Mouse (Mus musculus): ENCODE measurements at regions not wholly inside any gene's neighbourhood (a gene's known extent, or its start where the extent isn't known, plus 50 kb on each side); places are given as distances from the start of the nearest gene placed in this dataset.

- TF ChIP-seq ZNF384 (IDR thresholded peaks at IDR 0.05; ENCODE audit: low read depth, low read length) (no peak), MAFK (IDR thresholded peaks at IDR 0.05; ENCODE audit: insufficient read depth, low read depth, low read length) (no peak), CHD2 (IDR thresholded peaks at IDR 0.05; ENCODE audit: low read depth, low read length) (no peak), HCFC1 (IDR thresholded peaks at IDR 0.05; ENCODE audit: borderline replicate concordance, insufficient read depth, low read length) (no peak)
Observed at GRCm38 (mm10) chr4:127648011-127648410, 290.0 kb upstream of the Gjb5 start.
